Mouse (Mus musculus): Measurements from ENCODE around the gene Rtl10.

GRCm38 (mm10) chr16:18482431-18482830, 16.3 kb upstream of the Rtl10 start:
- no peak for TF ChIP-seq POLR2A (IDR thresholded peaks at IDR 0.05; ENCODE audit: control insufficient read depth in 1 of 2, insufficient read depth in 1 of 2, low read depth in 1 of 2, low read length in 2 of 2, poor library complexity in 1 of 2)
- no peak for TF ChIP-seq MYB (IDR thresholded peaks at IDR 0.05; ENCODE audit: low read depth, low read length)
- no peak for TF ChIP-seq ETS1 (IDR thresholded peaks at IDR 0.05; ENCODE audit: low read depth, low read length)
- no peak for TF ChIP-seq TBP (IDR thresholded peaks at IDR 0.05; ENCODE audit: low read depth, low read length)
- no peak for TF ChIP-seq GATA1 (IDR thresholded peaks at IDR 0.05; ENCODE audit: low read depth, low read length)
- TF ChIP-seq TCF12 (IDR thresholded peaks at IDR 0.05; ENCODE audit: low read depth, low read length), result no peak
- TF ChIP-seq CTCF (IDR thresholded peaks at IDR 0.05 in 2 of 3, conservative IDR thresholded peaks at IDR 0.05 in 1 of 3; ENCODE audit: control insufficient read depth in 1 of 3, insufficient read depth in 1 of 3, low read depth in 2 of 3, low read length in 3 of 3, poor library complexity in 1 of 3, severe bottlenecking in 1 of 3), result no peak
